Mouse (Mus musculus): ENCODE measurements around the gene Gimap5.
A peak's percentile ranks its signal among the peaks of the same experiment; 100 is the strongest.

Gene Gimap5

DNA sequence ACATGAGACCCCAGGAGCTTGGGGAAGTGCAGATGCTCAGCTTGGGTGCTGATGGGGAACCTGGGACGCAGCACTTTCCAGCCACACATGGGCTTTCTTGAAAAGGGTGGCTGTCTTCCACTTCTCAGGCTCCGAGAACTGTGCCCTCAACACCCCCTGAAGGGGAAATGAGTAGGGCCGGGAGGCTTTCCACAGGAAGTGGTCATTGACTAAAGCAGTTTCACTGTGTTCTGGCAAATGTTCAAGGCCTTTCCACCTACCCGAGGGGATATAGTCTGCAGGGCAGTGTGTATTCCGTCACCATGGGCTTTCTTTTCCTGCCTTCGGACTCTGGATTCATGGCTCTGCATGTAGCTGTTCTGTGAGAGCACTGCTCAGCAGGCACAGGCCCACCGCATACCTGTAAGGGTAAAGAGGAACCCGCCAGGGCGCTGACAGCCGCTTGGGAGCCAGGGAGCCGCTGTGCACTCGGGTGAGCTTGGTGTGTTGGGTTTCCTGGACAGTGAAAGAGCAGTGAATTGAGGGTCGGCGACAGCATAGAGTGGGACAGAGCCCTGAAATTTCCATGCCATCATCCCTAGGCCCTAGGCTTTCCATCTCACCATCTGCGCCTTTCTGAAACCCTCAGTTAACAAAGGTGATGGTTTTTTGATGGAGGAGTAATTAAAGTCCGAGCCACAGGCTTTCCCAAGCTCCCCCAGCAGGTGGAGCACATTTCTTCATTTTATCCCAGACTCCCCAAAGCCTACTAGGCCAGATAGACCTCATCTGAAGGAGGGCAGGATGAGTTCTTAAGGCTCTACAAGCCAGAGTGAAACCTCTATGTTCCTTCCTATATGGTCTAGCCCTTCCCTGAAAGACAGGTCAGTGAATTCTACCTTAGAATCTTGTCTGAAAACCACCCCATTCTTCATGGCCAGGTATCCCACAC, at the start of gene Gimap5:
Gene Gimap5 (plus strand): TSS at position 239 of the 931 bp plus-strand sequence.
- Histone ChIP-seq H3K36me3 (ENCODE audit: insufficient read depth, low read length) (no peaks in the 10 kb centered on the region), H3K4me3 (replicated peaks; ENCODE audit: low read length) (peak within 1 kb of the TSS; percentile 32), H3K4me1 (replicated peaks; ENCODE audit: low read depth, low read length) (peaks cover 39% of the 10 kb centered on the region), H3K9me3 (ENCODE audit: low read length) (peaks cover 8% of the 10 kb centered on the region), H3K27me3 (ENCODE audit: insufficient read depth, low read length) (peaks cover 29% of the 10 kb centered on the region)
- TF ChIP-seq POU5F1 (IDR thresholded peaks at IDR 0.05; ENCODE audit: borderline replicate concordance, low read length), result no peak
- TF ChIP-seq CTCF (conservative IDR thresholded peaks at IDR 0.05; ENCODE audit: low read length), result peak; percentile 56

DNA sequence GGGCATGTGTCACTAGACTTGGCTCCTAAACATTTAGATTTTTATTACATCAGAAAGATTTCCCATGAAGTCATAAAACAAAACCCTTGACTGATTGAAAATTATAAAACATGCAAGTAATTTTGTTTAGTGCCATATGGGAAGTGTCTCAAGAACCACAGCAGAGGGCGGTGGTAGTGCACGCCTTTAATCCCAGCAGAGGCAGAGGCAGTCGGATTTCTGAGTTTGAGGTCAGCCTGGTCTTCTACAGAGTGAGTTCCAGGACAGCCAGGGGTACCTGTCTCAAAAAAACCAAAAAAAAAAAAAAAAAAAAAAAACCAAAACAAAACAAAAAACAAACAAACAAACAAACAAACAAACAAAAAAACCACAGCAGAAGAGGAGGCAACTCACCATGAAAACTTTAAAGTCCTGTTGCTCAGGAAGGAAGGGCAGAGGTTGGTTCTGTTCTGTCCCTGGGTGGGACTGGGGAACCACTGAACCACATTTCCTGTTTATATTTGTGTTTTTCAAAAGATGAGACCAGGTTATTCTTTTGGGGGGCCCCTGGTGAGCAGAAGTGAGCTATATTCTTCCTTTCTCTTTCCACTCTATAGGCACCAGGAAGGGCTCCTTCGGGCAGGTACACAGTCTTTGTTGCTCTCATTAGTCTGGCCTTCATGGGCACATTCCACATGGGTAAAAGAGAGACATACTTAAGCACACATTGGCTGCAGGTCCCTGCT, 49.0 kb upstream of the Gimap5 start:
- Histone ChIP-seq H3K27me3 (ENCODE audit: insufficient read depth, low read length) (no peaks in the 10 kb centered on the region), H3K4me3 (replicated peaks; ENCODE audit: low read length) (no peak overlapping the region), H3K4me1 (replicated peaks; ENCODE audit: low read depth, low read length) (no peaks in the 10 kb centered on the region), H3K9me3 (ENCODE audit: low read length) (peaks cover 19% of the 10 kb centered on the region), H3K36me3 (ENCODE audit: insufficient read depth, low read length) (no peaks in the 10 kb centered on the region)
- no peak for TF ChIP-seq CTCF (conservative IDR thresholded peaks at IDR 0.05; ENCODE audit: low read length)
- no peak for TF ChIP-seq NANOG (IDR thresholded peaks at IDR 0.05; ENCODE audit: borderline replicate concordance, low read length)
- no peak for TF ChIP-seq POU5F1 (IDR thresholded peaks at IDR 0.05; ENCODE audit: borderline replicate concordance, low read length)

DNA sequence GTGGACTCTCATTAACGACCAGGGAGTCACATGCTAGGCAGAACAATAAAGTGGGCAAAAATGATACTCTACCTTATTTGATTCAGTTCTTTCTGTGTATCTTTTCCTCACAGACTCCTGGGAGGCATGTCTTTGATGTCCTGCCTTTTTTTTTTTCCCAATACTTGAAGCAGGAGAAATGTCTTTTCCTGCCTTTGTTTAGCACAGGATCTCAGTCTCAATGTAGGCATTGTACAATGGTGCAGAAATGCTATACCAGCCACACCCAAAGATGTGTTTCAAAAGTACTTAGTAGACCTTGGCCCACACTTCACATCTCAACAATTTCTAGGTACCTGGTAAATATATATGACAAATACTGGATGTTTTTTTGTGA, 48.5 kb upstream of the Gimap5 start:
- TF ChIP-seq CTCF (conservative IDR thresholded peaks at IDR 0.05; ENCODE audit: low read length) (no peak), NANOG (IDR thresholded peaks at IDR 0.05; ENCODE audit: borderline replicate concordance, low read length) (no peak), POU5F1 (IDR thresholded peaks at IDR 0.05; ENCODE audit: borderline replicate concordance, low read length) (no peak)
- H3K27me3 ChIP-seq (ENCODE audit: insufficient read depth, low read length), result no peaks in the 10 kb centered on the region
- no peak overlapping the region for H3K4me3 ChIP-seq (replicated peaks; ENCODE audit: low read length)
- peaks cover 19% of the 10 kb centered on the region for H3K9me3 ChIP-seq (ENCODE audit: low read length)
- H3K4me1 ChIP-seq (replicated peaks; ENCODE audit: low read depth, low read length), result no peaks in the 10 kb centered on the region
- no peaks in the 10 kb centered on the region for H3K36me3 ChIP-seq (ENCODE audit: insufficient read depth, low read length)

DNA sequence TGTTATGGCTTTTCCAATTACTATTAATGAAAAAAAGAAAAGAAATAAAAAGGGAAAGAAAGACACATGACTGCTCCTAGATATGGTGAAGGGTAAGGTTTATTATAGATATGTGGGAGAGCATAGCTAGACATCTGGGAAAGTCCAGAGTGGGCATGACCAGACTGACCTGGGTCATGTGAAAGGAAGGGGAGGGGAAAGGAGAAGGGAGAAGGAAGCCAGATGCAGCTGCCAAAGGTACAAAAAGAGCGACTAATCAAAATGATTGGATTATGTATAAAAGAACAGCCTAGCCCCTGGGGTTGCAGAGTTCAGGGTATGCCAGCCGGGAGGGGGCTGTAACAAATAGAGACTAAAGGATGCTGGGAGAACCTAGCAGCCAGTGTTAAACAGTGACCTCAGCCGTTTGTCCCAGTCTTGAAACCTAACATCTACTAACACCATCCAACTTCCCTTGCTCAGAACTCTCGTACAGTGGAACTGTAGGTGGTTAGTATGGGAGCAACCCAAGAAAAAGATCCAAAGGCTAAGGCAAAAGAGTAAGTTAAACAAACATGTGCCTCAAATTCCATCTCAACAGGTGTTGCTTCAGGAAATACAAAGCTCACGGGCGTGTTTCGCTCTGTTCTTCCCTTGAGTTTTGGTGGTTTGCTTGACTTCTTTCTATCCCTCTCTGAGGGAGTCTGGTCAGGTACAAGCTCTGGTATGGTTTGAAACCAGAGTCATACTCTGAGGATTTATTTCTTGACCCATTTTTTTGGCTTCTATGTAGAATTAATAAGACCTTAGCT, 47.7 kb upstream of the Gimap5 start:
- H3K27me3 ChIP-seq (ENCODE audit: insufficient read depth, low read length), result no peaks in the 10 kb centered on the region
- no peaks in the 10 kb centered on the region for H3K4me1 ChIP-seq (replicated peaks; ENCODE audit: low read depth, low read length)
- no peak overlapping the region for H3K4me3 ChIP-seq (replicated peaks; ENCODE audit: low read length)
- TF ChIP-seq POU5F1 (IDR thresholded peaks at IDR 0.05; ENCODE audit: borderline replicate concordance, low read length) (no peak), NANOG (IDR thresholded peaks at IDR 0.05; ENCODE audit: borderline replicate concordance, low read length) (no peak), CTCF (conservative IDR thresholded peaks at IDR 0.05; ENCODE audit: low read length) (no peak)
- H3K36me3 ChIP-seq (ENCODE audit: insufficient read depth, low read length), result no peaks in the 10 kb centered on the region
- peaks cover 19% of the 10 kb centered on the region for H3K9me3 ChIP-seq (ENCODE audit: low read length)

DNA sequence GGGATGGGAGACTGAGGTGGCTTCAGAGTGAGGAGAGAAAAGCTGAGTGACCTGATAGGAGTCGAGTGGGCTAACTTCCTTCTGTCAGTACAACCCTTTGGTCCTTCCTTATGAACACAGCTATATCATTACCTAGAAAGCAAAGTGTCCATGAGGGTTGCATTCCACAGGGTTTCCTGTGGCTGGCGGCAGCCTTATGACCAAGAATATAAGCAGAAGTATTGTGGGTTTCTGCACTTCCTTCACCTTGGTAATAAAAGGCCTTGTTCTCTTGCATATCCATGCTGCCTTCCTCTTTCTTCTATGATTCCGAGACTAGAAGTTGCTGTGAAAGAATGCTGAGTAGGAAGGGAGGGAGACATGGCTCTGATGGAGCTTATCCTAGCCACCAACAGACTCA, 47.1 kb upstream of the Gimap5 start:
- H3K9me3 ChIP-seq (ENCODE audit: low read length), result peaks cover 18% of the 10 kb centered on the region
- H3K4me1 ChIP-seq (replicated peaks; ENCODE audit: low read depth, low read length), result 0 out of 2 replicates have a peak, but pooled peaks cover under 1% of the 10 kb centered on the region
- no peak for TF ChIP-seq POU5F1 (IDR thresholded peaks at IDR 0.05; ENCODE audit: borderline replicate concordance, low read length)
- no peak overlapping the region for H3K4me3 ChIP-seq (replicated peaks; ENCODE audit: low read length)
- H3K36me3 ChIP-seq (ENCODE audit: insufficient read depth, low read length), result no peaks in the 10 kb centered on the region
- H3K27me3 ChIP-seq (ENCODE audit: insufficient read depth, low read length), result no peaks in the 10 kb centered on the region

DNA sequence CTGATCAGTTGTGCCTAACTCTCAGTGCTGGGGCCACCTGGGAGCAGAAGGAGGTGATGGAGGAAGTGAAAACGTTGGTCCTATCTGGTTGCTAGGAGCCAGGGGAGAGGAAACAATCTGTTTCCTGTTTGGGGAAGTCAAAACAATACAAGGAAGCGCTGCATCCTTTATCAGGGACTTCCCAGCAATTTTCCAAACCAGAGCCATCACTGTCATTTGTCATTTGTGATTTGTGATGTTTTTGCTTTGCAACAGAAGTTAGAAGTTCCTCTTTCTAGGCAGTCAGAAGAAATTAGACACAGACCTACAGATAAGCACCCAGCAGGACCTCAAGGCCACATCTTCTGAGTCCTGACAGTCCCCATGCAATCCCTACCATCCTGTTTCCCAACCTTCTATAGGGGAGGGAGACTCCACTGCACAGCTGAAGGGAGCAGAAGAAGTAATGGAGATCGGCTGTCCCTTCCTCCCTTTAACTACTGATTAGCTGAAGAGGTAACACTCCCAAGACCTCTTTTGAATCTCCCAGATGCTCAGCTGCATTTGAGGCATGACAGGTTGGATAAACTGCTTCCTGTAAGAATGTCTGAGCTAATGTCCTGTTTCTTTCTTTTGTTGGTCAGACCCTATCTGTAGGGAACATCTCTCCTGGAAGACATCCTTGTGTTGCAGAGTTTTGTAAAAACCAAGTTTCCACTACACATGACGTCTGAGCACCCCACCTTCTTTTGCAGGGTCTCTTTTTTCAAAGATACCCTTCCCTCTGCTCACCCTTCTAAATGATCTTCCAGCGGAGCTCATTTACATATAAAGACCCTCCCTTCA, 45.5 kb upstream of the Gimap5 start:
- H3K27me3 ChIP-seq (ENCODE audit: insufficient read depth, low read length), result no peaks in the 10 kb centered on the region
- peaks cover 3% of the 10 kb centered on the region; the same call in 1 of the 2 replicates for H3K9me3 ChIP-seq (ENCODE audit: low read length)
- no peaks in the 10 kb centered on the region for H3K36me3 ChIP-seq (ENCODE audit: insufficient read depth, low read length)
- TF ChIP-seq CTCF (conservative IDR thresholded peaks at IDR 0.05; ENCODE audit: low read length) (no peak), POU5F1 (IDR thresholded peaks at IDR 0.05; ENCODE audit: borderline replicate concordance, low read length) (no peak), NANOG (IDR thresholded peaks at IDR 0.05; ENCODE audit: borderline replicate concordance, low read length) (no peak)
- H3K4me3 ChIP-seq (replicated peaks; ENCODE audit: low read length), result no peak overlapping the region
- H3K4me1 ChIP-seq (replicated peaks; ENCODE audit: low read depth, low read length), result 0 out of 2 replicates have a peak, but pooled peaks cover 5% of the 10 kb centered on the region

DNA sequence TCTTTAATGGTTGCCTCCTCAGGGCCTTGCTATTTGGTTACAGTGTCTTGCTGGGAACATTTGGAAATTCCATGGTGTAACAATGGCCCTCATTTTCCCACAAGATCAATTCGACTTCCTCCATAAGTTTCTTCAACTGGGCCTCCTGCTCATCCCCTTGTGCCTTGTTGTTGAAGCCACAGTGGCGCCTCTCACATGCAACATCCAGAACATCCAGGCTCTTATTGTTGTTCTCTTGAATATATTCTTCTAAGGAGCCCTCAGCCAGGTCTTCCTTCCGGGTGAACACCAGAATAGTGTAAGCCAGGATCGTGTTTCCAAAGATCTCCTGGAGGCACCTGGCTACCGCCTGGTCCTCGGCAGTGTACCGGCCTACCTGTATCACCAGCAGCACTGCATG, 43.9 kb upstream of the Gimap5 start:
- H3K4me1 ChIP-seq (replicated peaks; ENCODE audit: low read depth, low read length), result 0 out of 2 replicates have a peak, but pooled peaks cover 5% of the 10 kb centered on the region
- H3K4me3 ChIP-seq (replicated peaks; ENCODE audit: low read length), result no peak overlapping the region
- no peaks in the 10 kb centered on the region for H3K36me3 ChIP-seq (ENCODE audit: insufficient read depth, low read length)
- H3K27me3 ChIP-seq (ENCODE audit: insufficient read depth, low read length), result no peaks in the 10 kb centered on the region
- H3K9me3 ChIP-seq (ENCODE audit: low read length), result no peaks in the 10 kb centered on the region
- TF ChIP-seq CTCF (conservative IDR thresholded peaks at IDR 0.05; ENCODE audit: low read length), result no peak
- no peak for TF ChIP-seq POU5F1 (IDR thresholded peaks at IDR 0.05; ENCODE audit: borderline replicate concordance, low read length)
- TF ChIP-seq NANOG (IDR thresholded peaks at IDR 0.05; ENCODE audit: borderline replicate concordance, low read length), result no peak

Measured in E14TG2a.4 (cell line).